Mouse (Mus musculus) fat pad, adult 2 months (tissue): ENCODE measurements around the gene Ghdc.

Experiments used
- DNase-seq: peaks from one replicate; pipeline ENCODE4 v3.0.0-alpha.2; 2011; ENCODE audit warnings: low read depth, low spot score; ENCODE audit errors: extremely low read depth

The Ghdc gene

GRCm38 (mm10) chr11:100770646-100771408 lies at the start of gene Ghdc:
Ghdc (minus strand) TSS chr11:100770957.
- DNase-seq, result peak; percentile 49

GRCm38 (mm10) chr11:100820047-100820446 lies 49.3 kb upstream of the Ghdc start:
- no peak for DNase-seq

- DNase-seq, result no peak
Observed at GRCm38 (mm10) chr11:100819626-100820025, 48.9 kb upstream of the Ghdc start.

GRCm38 (mm10) chr11:100819048-100819447 lies 48.3 kb upstream of the Ghdc start:
- DNase-seq, result no peak

GRCm38 (mm10) chr11:100818359-100819012 lies 47.7 kb upstream of the Ghdc start:
- no peak for DNase-seq

- DNase-seq, result no peak
Observed at GRCm38 (mm10) chr11:100817311-100817710, 46.6 kb upstream of the Ghdc start.

GRCm38 (mm10) chr11:100816801-100817200 lies 46.0 kb upstream of the Ghdc start:
- DNase-seq, result no peak

GRCm38 (mm10) chr11:100816342-100816741 lies 45.6 kb upstream of the Ghdc start:
- no peak for DNase-seq

DNA sequence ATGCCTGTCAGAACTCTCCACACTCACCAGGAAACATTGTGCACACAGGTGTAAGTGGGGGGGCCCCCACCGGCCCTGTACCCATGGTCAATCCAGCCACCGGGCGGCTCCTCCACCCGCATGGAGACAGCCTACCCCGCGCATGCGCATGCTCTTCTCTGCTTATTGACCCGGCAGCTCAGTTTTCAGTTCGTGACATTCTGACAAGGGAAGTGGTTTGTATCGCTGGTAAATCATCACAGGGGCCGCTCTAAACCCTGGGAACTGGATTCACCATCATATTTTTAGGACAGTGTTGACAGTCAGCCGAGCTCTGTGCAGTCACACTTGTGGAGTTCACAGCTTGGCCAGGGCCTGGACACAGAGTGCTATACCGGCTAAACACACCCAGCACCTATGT lies 43.7 kb upstream of the Ghdc start:
- DNase-seq, result no peak

DNA sequence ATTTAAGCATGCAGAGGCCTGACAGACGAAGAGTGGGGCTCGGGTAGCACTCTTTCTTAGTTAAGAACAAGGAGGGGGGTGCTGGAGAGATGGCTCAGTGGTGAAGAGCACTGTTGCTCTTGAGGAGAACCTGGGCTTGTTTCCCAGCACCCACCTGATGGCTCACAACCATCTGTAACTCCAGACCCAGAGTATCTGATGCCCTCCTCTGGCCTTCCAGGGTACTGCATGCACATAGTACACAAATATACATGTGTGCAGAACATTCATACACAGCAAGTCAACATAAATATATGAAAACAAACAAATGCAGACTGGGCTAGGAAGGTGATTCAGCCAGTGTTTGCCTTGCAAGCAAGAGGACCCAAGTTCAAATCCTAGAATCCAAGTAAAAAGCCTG lies 40.4 kb upstream of the Ghdc start:
- no peak for DNase-seq

GRCm38 (mm10) chr11:100810516-100810915 lies 39.8 kb upstream of the Ghdc start:
- DNase-seq, result no peak

- no peak for DNase-seq
Observed at GRCm38 (mm10) chr11:100806380-100807305, 35.9 kb upstream of the Ghdc start.

DNA sequence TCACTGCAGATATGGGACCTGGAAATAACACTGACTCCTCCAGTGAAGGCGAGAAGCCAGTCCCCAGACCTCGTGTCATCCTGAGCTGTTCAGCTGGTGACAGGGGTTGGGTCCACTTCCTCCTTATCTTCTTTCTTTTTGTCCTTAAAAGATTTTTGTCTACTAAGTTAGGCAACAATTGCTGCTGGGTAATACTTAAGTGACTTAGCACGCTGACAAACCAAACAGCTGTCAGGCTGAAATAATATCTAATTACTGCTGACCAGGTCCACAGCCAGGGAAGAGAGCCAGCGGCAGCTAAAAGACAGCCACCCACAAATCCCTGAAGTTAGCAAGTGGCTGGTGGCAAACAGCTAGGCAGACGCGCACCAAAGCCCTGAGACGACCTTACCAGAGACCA lies 34.8 kb upstream of the Ghdc start:
- DNase-seq, result no peak

DNA sequence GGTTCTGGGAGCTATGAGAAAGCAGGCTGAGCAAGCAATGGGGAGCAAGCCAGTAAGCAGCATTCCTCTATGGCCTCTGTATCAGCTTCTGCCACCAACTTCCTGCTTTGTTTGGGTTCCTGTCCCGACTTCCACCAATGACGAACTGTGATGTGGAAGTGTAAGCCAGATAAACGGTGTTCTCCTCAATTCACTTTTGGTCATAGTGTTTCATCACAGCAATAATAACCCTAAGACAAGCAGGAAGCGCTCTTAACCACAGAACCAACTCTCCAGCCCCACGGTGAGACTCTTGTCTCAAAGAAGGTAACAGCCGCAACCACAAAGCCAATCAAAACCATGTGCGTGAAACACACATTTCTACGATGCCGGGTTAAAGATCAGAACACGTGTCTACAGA lies 33.7 kb upstream of the Ghdc start:
- DNase-seq, result no peak

DNA sequence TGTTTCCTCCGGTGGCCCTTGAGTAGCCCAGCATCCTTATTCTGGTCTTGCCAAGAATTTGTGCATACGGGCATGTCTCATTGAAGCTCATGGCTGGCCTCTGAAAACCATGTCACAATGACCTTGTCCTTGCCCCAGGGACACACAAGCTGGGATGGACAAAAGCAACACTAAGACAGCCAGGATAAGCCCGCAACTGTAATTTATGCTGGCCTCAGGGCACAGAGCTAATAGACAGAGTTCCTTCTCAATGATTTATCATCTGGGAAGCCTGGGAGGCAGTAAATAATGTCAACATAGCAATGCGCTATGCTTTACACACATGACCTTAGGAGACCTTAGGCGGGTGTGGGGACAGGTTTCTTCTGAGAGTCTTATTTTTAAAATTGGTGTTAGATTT lies 28.7 kb upstream of the Ghdc start:
- peak; percentile 86 for DNase-seq

DNA sequence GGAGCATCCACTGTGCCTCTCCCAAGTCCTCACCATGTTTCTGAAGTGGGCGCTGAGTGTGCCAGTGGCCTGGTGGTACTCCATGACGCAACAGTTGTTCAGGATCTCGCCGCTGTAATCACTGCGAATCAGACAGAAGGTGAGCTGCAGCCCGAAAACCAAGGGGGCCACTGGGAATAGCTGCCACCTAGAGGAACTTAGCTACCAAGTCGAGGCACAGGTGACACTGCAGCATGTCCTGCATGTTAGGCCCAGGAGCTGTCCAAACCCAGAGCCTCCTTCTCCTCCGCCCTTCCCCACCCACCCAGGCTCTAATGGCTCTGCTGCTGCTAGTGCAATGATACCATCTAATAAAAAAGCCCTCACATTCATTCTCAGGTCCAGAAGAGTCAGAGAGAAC lies 25.8 kb upstream of the Ghdc start:
- DNase-seq, result no peak

DNA sequence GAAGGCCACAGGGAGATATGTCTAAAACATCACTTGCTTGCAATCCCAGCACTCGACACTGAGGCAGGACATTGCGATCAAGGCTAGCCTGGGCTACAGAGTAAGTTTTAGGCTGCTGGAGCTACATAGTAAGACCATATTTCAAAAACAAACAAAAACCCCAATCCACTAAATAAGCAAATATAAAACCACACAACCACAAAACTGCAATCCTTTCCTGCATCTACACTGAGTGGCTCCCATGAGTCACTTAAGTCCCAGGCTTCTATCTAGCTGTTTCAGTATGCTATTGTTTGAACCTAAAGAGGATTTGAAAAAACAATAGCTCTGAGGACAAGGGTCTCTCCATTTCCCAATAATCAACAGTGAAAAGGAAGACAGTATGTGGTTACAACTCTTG lies 24.6 kb upstream of the Ghdc start:
- no peak for DNase-seq

- peak; percentile 89 for DNase-seq
Observed at GRCm38 (mm10) chr11:100791457-100792049, 20.8 kb upstream of the Ghdc start.

DNA sequence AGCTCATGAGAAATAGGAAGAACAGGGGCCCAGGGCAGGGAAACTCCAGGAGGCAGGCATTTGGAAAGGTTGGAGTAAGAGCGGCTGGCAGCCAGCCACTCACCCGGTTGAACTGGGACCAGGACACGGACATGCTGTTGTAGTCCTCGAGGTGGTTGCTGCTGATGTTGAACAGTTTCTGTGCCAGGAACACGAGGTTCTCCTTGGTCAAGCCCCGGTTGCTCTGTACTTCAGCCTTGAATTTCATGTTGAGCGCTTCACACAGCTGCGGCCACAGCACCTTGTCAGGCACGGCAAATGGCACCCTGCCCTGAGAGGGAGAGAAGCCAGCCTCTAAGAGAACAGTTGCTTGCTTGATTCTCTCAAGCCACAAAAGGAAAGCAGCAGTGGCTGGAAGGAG lies 19.9 kb upstream of the Ghdc start:
- DNase-seq, result peak; percentile 81

- no peak for DNase-seq
Observed at GRCm38 (mm10) chr11:100789702-100790101, 18.9 kb upstream of the Ghdc start.

DNA sequence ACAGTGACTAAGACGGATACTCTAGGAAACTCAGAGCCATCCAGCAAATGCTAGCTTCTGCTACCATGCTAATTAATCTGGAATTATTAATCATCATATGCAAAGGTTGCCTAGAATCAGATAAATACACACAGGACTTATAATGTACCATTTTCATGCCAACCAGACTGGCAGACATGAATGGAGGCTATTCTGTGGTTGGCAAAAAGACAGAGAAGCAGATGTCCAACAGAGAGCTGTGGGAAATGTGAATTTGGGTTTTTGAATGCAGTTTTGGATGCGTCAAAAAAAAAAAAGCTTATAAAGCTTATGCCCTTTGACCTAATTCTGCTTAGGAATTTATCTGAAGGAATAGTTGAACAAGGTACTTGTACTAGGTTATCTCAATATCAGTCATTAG lies 15.0 kb upstream of the Ghdc start:
- DNase-seq, result no peak
